Mouse (Mus musculus) brain, embryonic 14.5 days (tissue): Measurements from ENCODE around the gene Anxa9.

Source experiments
- CTCF ChIP-seq: fragments of 200-500 bp; IDR thresholded peaks from 2 replicates; pipeline ENCODE4 v1.5.1; 2012; ENCODE audit warnings: inconsistent platforms, mild to moderate bottlenecking, moderate library complexity, borderline replicate concordance; ENCODE audit not compliant: insufficient read depth, insufficient read length; ENCODE audit errors: extremely low read depth
- POLR2A ChIP-seq: fragments of 200-500 bp; IDR thresholded peaks from 2 replicates; pipeline ENCODE4 v1.6.1; 2012; ENCODE audit warnings: mild to moderate bottlenecking, inconsistent platforms, borderline replicate concordance; ENCODE audit not compliant: poor library complexity, insufficient read depth, insufficient read length, severe bottlenecking; ENCODE audit errors: extremely low read depth

GRCm38 (mm10) chr3:95285390-95285789 is 21.6 kb downstream of the Anxa9 start:
- no peak for TF ChIP-seq CTCF
- no peak for TF ChIP-seq POLR2A
